Mouse (Mus musculus): ENCODE data around the gene Acat1.

The Acat1 gene

GRCm38 (mm10) chr9:53609968-53610781 lies at the start of gene Acat1:
Gene Acat1 (minus strand): TSS chr9:53610382.
- DNase-seq = peak; percentile 96 to 97

GRCm38 (mm10) chr9:53634796-53635195 lies 24.6 kb upstream of the Acat1 start:
- no peak for DNase-seq

GRCm38 (mm10) chr9:53615246-53615645 lies 5.1 kb upstream of the Acat1 start:
- DNase-seq = peak in 1 of 2 experiments; percentile 9

- no peak for DNase-seq
Observed at GRCm38 (mm10) chr9:53614286-53614685, 4.1 kb upstream of the Acat1 start.

GRCm38 (mm10) chr9:53609306-53609967 lies 745 bp downstream of the Acat1 start:
- peak in 1 of 2 experiments; percentile 6 for DNase-seq

- DNase-seq = no peak
Observed at GRCm38 (mm10) chr9:53607816-53608215, 2.4 kb downstream of the Acat1 start.

GRCm38 (mm10) chr9:53607192-53607591 lies 3.0 kb downstream of the Acat1 start:
- DNase-seq = no peak

- no peak for DNase-seq
Observed at GRCm38 (mm10) chr9:53604954-53605353, 5.2 kb downstream of the Acat1 start.

GRCm38 (mm10) chr9:53603849-53604248 lies 6.3 kb downstream of the Acat1 start:
- no peak for DNase-seq

- DNase-seq = peak; percentile 22 to 39
Observed at GRCm38 (mm10) chr9:53603384-53603783, 6.8 kb downstream of the Acat1 start.

- DNase-seq = no peak
Observed at GRCm38 (mm10) chr9:53601541-53601940, 8.6 kb downstream of the Acat1 start.

- DNase-seq = peak; percentile 18 to 47
Observed at GRCm38 (mm10) chr9:53598631-53599030, 11.6 kb downstream of the Acat1 start.

GRCm38 (mm10) chr9:53596971-53597600 lies 13.1 kb downstream of the Acat1 start:
- DNase-seq = no peak

GRCm38 (mm10) chr9:53594764-53595163 lies 15.4 kb downstream of the Acat1 start:
- DNase-seq = peak; percentile 86 to 87

- DNase-seq = no peak
Observed at GRCm38 (mm10) chr9:53581870-53582269, 28.3 kb downstream of the Acat1 start.

- DNase-seq = no peak
Observed at GRCm38 (mm10) chr9:53575721-53576120, 34.5 kb downstream of the Acat1 start.

GRCm38 (mm10) chr9:53572516-53573307 lies 37.5 kb downstream of the Acat1 start:
- DNase-seq = no peak

GRCm38 (mm10) chr9:53570662-53571061 lies 39.5 kb downstream of the Acat1 start:
- DNase-seq = peak; percentile 15 to 33

GRCm38 (mm10) chr9:53537336-53537965 lies 72.7 kb downstream of the Acat1 start:
- no peak for DNase-seq

GRCm38 (mm10) chr9:53536558-53537320 lies 73.4 kb downstream of the Acat1 start, which contains the start of the genes Atm and Npat:
Gene Atm (minus strand): TSS chr9:53536740.
Gene Npat (plus strand): TSS chr9:53537047.
- peak; percentile 99 to 100 for DNase-seq
